Mouse (Mus musculus): ENCODE measurements at regions not wholly inside any gene's neighbourhood (a gene's known extent, or its start where the extent isn't known, plus 50 kb on each side); places are given as distances from the start of the nearest gene placed in this dataset.
A peak's percentile ranks its signal among the peaks of the same experiment; 100 is the strongest.
"Not testable (repeated sequence)": the region's sequence is repeated elsewhere in the genome, so short reads cannot be mapped to it uniquely, and the experiment has no call there.

- peak in 1 of 2 experiments; percentile 8 for DNase-seq (ENCODE audit: low spot score in 2 of 2)
Observed at GRCm38 (mm10) chr6:31011407-31012020, 52.6 kb upstream of the Klf14 start.

- DNase-seq (ENCODE audit: low spot score in 2 of 2), result no peak
Observed at GRCm38 (mm10) chr6:31016566-31016965, 57.7 kb upstream of the Klf14 start.

- DNase-seq (ENCODE audit: low spot score in 2 of 2), result no peak
Observed at GRCm38 (mm10) chr6:31021776-31022175, 62.9 kb upstream of the Klf14 start.

- no peak for DNase-seq (ENCODE audit: low spot score in 2 of 2)
Observed at GRCm38 (mm10) chr6:31029777-31030176, 70.9 kb upstream of the Klf14 start.

- no peak for DNase-seq (ENCODE audit: low spot score in 2 of 2)
Observed at GRCm38 (mm10) chr6:31031022-31031421, 72.1 kb upstream of the Klf14 start.

DNA sequence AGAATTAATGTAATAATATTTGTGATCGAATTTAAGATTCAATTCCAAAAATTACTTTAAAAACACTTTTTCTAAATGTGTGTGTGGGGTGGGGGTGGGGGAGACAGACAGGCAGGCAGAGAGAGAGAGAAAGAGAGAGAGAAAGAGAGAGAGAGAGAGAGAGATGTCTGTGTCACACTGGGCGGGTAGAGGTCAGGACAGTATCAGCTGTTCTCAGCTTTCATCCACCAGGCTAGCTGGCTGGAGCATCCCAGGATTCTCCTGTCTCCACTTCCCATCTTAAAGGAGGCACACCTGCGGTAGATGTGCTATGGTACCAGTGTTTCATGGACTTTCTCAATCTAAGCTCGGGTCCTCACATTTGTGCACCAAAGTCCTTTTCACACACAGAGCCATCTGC, 73.3 kb upstream of the Klf14 start:
- DNase-seq (ENCODE audit: low spot score in 2 of 2), result no peak

DNA sequence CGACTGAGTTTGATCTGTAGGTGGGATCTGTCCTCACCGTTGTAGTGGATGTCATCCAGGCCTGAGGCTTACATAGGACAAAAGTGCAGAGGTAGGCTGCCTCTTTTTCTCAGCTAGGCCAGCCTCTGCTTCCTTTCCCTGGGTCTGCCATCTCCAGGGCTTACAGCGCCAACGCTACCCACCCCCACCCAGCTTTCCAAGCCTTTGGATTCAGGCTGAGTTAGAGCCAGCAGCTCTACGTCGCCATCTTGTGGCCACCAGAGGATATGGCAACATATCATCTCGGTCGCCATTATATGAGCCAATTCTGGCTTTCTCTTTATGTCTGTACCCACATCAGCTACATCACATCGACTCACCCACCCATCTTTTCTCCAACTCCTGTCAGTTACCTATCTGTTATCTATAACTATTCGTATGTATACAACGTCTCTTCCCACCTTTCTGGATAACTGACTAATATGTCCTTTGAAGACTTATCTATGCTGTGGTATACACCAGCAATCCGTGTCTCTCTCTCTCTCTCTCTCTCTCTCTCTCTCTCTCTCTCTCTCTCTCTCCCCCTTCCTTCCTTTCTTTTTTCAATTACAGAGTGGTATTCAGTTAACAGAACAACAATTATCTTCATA, 74.2 kb upstream of the Klf14 start:
- DNase-seq (ENCODE audit: low spot score in 2 of 2), result no peak

- DNase-seq (ENCODE audit: low spot score in 2 of 2), result no peak
Observed at GRCm38 (mm10) chr6:31034796-31035195, 75.9 kb upstream of the Klf14 start.

DNA sequence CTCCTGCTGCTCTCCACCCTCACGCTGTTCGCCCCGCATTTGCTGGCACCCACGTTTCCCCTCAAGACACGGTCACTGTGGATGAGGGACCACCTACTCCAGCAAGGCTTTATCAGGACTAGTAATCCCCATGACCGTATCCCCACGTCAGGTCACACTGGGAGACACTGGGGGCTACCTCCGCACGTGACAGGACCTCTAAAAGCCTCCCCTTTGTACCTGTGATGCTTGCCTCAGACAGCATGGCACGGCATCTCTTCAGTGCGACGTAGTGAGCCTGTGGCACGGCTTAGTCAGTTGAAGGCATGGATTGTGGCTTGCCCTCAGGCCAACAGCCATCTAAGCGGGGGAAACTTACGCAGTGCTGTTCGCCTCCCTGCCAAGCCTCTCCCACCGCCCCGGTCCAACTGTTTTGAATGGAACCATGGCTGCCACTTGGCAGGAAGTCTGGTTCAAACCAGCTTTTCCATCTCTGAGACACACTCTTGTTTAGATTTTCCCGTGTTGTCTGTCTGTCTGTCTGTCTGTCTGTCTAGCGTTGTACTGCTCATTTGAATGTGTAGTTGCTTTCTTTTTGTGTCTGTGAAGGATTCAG, 79.0 kb upstream of the Klf14 start:
- DNase-seq (ENCODE audit: low spot score in 2 of 2), result no peak

DNA sequence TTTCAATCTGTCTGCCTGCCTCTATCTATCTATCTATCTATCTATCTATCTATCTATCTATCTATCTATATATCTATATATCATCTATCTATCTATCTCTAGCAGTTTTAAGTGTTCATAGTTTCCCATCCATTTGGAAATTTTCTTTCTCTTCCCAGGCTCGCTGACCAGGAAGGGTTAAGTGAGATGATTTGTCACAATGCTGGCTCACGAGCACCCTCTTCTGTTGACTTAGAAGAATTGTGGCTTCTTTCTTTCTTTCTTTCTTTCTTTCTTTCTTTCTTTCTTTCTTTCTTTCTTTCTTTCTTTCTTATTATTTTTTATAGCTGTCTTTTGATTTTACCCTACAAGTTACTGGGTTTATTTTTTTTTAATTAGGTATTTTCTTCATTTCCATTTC, 79.6 kb upstream of the Klf14 start:
- DNase-seq (ENCODE audit: low spot score in 2 of 2), result not testable (repeated sequence)

- DNase-seq (ENCODE audit: low spot score in 2 of 2), result no peak
Observed at GRCm38 (mm10) chr6:31039485-31039884, 80.6 kb upstream of the Klf14 start.

DNA sequence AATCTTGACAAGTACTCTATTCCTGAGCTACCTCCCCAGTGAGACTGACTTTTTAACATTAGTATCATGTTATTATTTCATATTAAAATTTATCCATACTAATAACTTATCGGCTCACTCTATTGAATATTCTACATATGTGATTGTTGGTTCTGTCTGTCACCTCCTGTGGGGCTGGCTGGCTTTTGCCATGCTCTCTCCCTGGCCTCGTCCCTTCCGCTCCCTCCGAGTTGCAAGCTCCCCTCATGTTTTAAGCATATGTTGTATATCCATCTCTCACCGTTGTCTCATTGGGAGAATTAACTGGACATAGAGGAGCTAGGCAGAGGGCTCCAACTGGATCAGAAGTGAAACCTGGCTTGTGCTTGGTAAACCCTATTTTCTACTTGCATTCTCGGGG, 81.9 kb upstream of the Klf14 start:
- DNase-seq (ENCODE audit: low spot score in 2 of 2), result no peak

GRCm38 (mm10) chr6:31043368-31043767, 84.5 kb upstream of the Klf14 start:
- DNase-seq (ENCODE audit: low spot score in 2 of 2), result no peak

DNA sequence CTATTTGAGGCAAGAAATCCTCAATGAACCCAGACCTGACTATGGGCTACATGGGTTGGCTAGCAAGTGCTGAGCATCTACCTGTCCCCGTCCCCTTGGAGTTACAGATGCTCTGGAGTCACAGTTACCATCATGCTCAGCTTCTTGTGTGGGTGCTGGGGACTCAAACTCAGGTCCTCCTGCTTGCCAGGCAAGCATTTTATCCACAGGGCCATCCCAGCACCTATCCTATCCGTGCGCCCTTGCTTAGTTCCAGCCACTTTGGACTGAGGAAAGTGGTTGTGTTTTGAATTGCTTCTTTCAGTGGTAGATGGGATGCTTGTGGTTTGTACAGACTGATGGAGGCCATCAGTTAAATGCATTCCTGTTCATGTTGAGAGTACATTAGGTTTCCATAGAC, 85.0 kb upstream of the Klf14 start:
- no peak for DNase-seq (ENCODE audit: low spot score in 2 of 2)

GRCm38 (mm10) chr6:31046197-31046596, 87.3 kb upstream of the Klf14 start:
- no peak for DNase-seq (ENCODE audit: low spot score in 2 of 2)

DNA sequence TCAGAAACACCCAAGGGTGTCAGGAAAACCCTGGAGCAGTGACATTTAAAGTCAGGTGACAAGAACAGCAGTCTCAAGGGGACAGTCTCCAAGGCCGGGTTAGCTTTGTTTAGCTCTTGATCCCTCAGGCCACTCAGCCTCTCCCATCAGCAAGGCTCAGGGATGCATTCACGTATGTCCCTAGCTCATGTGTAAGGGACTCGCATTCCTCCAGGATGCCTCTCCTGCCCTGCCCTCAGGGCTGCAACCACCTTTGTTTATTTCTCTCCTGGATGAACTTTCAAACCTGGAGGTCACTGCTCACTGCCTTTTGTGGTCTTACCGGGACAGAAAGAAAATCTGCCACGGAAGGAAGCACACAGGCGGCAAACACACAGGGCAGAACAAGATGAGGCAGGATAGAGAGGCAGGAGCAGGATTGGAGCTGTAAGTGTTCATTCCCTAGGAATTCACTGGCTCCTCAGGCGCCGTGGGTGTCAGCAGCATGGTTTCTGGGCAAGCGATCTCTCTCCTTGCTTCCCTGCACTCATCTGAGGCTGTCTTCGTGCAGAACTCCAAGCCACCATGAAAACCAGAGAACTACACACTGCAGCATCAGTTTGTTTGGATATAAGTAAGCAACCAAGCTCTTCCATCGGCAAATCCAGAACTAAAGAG, 90.2 kb upstream of the Klf14 start:
- DNase-seq (ENCODE audit: low spot score in 2 of 2), result no peak

GRCm38 (mm10) chr6:31050831-31051230, 92.0 kb upstream of the Klf14 start:
- DNase-seq (ENCODE audit: low spot score in 2 of 2), result no peak

DNA sequence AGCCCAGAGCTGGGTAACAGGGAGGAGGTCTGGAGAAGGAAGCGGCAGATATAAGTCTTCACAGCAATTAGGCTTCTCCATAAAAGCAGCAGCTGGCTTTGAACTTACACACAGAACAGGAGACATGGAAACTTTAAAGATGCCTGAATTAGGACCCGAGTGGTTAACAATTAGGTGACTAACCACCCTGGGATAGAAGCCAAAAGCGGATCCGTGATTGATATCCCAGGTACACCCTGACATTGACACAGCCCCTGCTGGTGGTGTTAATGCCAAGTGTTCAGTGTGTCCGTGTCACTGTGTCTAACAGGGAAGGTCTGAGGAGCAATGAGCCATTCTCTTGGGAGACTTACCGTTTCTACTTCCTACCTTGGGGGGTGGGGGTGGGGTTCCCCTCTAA, 92.9 kb upstream of the Klf14 start:
- DNase-seq (ENCODE audit: low spot score in 2 of 2), result no peak

DNA sequence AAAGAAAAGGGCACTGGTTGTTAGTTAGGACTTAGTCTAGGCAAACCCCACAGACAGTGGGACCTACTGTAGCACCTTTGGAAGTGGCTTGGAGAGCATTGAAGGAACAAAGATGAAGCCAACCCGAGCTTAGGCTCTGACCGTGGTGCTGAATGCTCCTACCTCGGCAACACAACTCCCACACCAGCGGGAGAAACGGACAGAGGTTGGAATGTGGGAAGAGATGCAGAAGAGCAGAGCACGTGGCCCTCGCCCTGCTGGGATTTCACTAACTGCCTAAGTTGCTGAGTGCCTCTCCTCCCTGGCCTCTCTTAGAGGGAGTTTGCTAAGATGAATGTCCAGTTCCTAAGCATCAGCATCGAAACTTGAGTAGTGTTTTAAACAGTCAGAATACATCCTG, 94.1 kb upstream of the Klf14 start:
- DNase-seq (ENCODE audit: low spot score in 2 of 2), result no peak

GRCm38 (mm10) chr6:31056786-31057566, 98.1 kb upstream of the Klf14 start:
- DNase-seq (ENCODE audit: low spot score in 2 of 2), result no peak

- no peak for DNase-seq (ENCODE audit: low spot score in 2 of 2)
Observed at GRCm38 (mm10) chr6:31058299-31058698, 99.4 kb upstream of the Klf14 start.

- no peak for DNase-seq (ENCODE audit: low spot score in 2 of 2)
Observed at GRCm38 (mm10) chr6:31058961-31059360, 100.1 kb upstream of the Klf14 start.
